Mouse (Mus musculus) midbrain, embryonic 11.5 days (tissue): Measurements from ENCODE around the gene Fam178b. TPM values are rescaled to one million over a fixed set of nuclear protein-coding genes. Genes with fewer than 3 reads are reported as not detected.

Experiments used
- ATAC-seq: fragments of 200-750 bp; cut with Nextera tagmentation; 2 replicates; pipeline ENCODE4 v1.8.0; 2017; ENCODE audit warnings: moderate TSS enrichment, moderate library complexity; ENCODE audit not compliant: low FRiP score
- DNase-seq: peaks from one replicate; pipeline ENCODE4 v3.0.0; 2015; ENCODE audit warnings: low spot score; ENCODE audit errors: missing footprints
- H3K27ac ChIP-seq: fragments of 300-500 bp; sonication (generic); 2 replicates; pipeline ENCODE4 v1.5.1; 2014; ENCODE audit warnings: low read depth, low read length
- H3K27me3 ChIP-seq: fragments of 300-500 bp; sonication (generic); 2 replicates; pipeline ENCODE4 v1.6.1; 2014; ENCODE audit warnings: mild to moderate bottlenecking, low read length, moderate library complexity, mixed read lengths; ENCODE audit not compliant: control insufficient read depth, insufficient read depth
- H3K36me3 ChIP-seq: fragments of 300-500 bp; sonication (generic); 2 replicates; pipeline ENCODE4 v1.6.1; 2014; ENCODE audit warnings: mild to moderate bottlenecking, low read length, moderate library complexity, mixed read lengths; ENCODE audit not compliant: control insufficient read depth, insufficient read depth
- H3K4me1 ChIP-seq: fragments of 300-500 bp; sonication (generic); 2 replicates; pipeline ENCODE4 v1.6.1; 2014; ENCODE audit warnings: low read length; ENCODE audit not compliant: control insufficient read depth, insufficient read depth
- H3K4me2 ChIP-seq: fragments of 300-500 bp; sonication (generic); 2 replicates; pipeline ENCODE4 v1.6.1; 2014; ENCODE audit warnings: mild to moderate bottlenecking, moderate library complexity
- H3K4me3 ChIP-seq: fragments of 300-500 bp; sonication (generic); 2 replicates; pipeline ENCODE4 v1.5.1; 2014; ENCODE audit warnings: low read depth, low read length
- H3K9ac ChIP-seq: fragments of 300-500 bp; sonication (generic); 2 replicates; pipeline ENCODE4 v1.6.1; 2014; ENCODE audit warnings: low read length
- H3K9me3 ChIP-seq: fragments of 300-500 bp; sonication (generic); 2 replicates; pipeline ENCODE4 v1.6.1; 2016; ENCODE audit warnings: low read length; ENCODE audit not compliant: control insufficient read depth
- WGBS: fragments of 180-500 bp; shearing (Covaris S2); extraction: QIAGEN DNeasy Blood & Tissue Kit; methylation state at CpG from one replicate; pipeline ENCODE4 v1.1.7; 2014; 5-methylcytosine and 5-hydroxymethylcytosine counted together
- polyA plus RNA-seq: library from polyadenylated mRNA; unstranded; fragments of >200 nt; fragmentation: Nextera tagmentation; extraction: Ambion mirVana; gene quantifications from 2 replicates; pipeline ENCODE4 v1.2.1, GENCODE M21; 2014

Fam178b gene
- polyA plus RNA-seq, 1 experiment from 2014 or later = 0.16 TPM

- Histone ChIP-seq H3K9me3 (no peaks in the 10 kb centered on the region), H3K27me3 (no peaks in the 10 kb centered on the region), H3K4me2 (peak overlapping the region; percentile 99), H3K4me3 (no peak overlapping the region), H3K27ac (no peak overlapping the region), H3K36me3 (peaks cover 4% of the 10 kb centered on the region; the same call in 1 of the 2 replicates), H3K4me1 (peaks cover 28% of the 10 kb centered on the region), H3K9ac (peak overlapping the region; percentile 97; the same call in 1 of the 2 replicates)
- DNase-seq (no peak), ATAC-seq (no peak)
- WGBS = 1% methylated on average over 4 of the region's 4 CpGs
Measured at GRCm38 (mm10) chr1:36559256-36559655, 123.7 kb downstream of the Fam178b start.

GRCm38 (mm10) chr1:36558031-36558993, 124.7 kb downstream of the Fam178b start, which contains the start of gene Sema4c:
Gene Sema4c, minus strand, starts transcription at chr1:36558349.
- Histone ChIP-seq H3K4me1 (peaks cover 30% of the 10 kb centered on the region), H3K36me3 (peaks cover 11% of the 10 kb centered on the region), H3K27me3 (no peaks in the 10 kb centered on the region), H3K9ac (peak within 1 kb of the TSS; percentile 97), H3K4me3 (peak within 1 kb of the TSS; percentile 96), H3K9me3 (no peaks in the 10 kb centered on the region), H3K4me2 (peak within 1 kb of the TSS; percentile 99), H3K27ac (peak within 1 kb of the TSS; percentile 95)
- DNase-seq (peak; percentile 95), ATAC-seq (peak; percentile 71)
- WGBS = under 1% methylated on average over 68 of the region's 69 CpGs

GRCm38 (mm10) chr1:36557457-36558011, 125.4 kb downstream of the Fam178b start:
- WGBS = under 1% methylated on average over 44 of the region's 48 CpGs
- peak overlapping the region; percentile 97 for H3K9ac ChIP-seq
- no peaks in the 10 kb centered on the region for H3K9me3 ChIP-seq
- H3K4me3 ChIP-seq = peak overlapping the region; percentile 96
- H3K36me3 ChIP-seq = peaks cover 18% of the 10 kb centered on the region
- peak overlapping the region; percentile 95 for H3K27ac ChIP-seq
- peak overlapping the region; percentile 99 for H3K4me2 ChIP-seq
- no peaks in the 10 kb centered on the region for H3K27me3 ChIP-seq
- DNase-seq (peak; percentile 98), ATAC-seq (peak; percentile 66)
- H3K4me1 ChIP-seq = peaks cover 30% of the 10 kb centered on the region

- DNase-seq = peak; percentile 100
- whole genome bisulfite sequencing = under 1% methylated on average over 47 of the region's 52 CpGs
Measured at GRCm38 (mm10) chr1:36556553-36557456, 126.2 kb downstream of the Fam178b start.

GRCm38 (mm10) chr1:36555798-36556395, 127.1 kb downstream of the Fam178b start:
- peak overlapping the region; percentile 97 for H3K9ac ChIP-seq
- no peaks in the 10 kb centered on the region for H3K9me3 ChIP-seq
- peaks cover 31% of the 10 kb centered on the region for H3K36me3 ChIP-seq
- peak overlapping the region; percentile 99 for H3K4me2 ChIP-seq
- ATAC-seq (no peak), DNase-seq (peak; percentile 94)
- peak overlapping the region; percentile 96 for H3K4me3 ChIP-seq
- H3K27ac ChIP-seq = peak overlapping the region; percentile 95
- H3K4me1 ChIP-seq = peaks cover 30% of the 10 kb centered on the region
- no peaks in the 10 kb centered on the region for H3K27me3 ChIP-seq
- WGBS = 8% methylated on average over 8 of the region's 8 CpGs

More at GRCm38 (mm10) chr1:36556553-36557456, 126.2 kb downstream of the Fam178b start:
- H3K4me3 ChIP-seq = peak overlapping the region; percentile 96
- peaks cover 26% of the 10 kb centered on the region for H3K36me3 ChIP-seq
- peak overlapping the region; percentile 99 for H3K4me2 ChIP-seq
- H3K9ac ChIP-seq = peak overlapping the region; percentile 97
- peak; percentile 79 for ATAC-seq
- no peaks in the 10 kb centered on the region for H3K9me3 ChIP-seq
- no peaks in the 10 kb centered on the region for H3K27me3 ChIP-seq
- H3K4me1 ChIP-seq = peaks cover 30% of the 10 kb centered on the region
- H3K27ac ChIP-seq = peak overlapping the region; percentile 95

- DNase-seq = no peak
- WGBS = 81% methylated on average over 21 of the region's 21 CpGs
- Histone ChIP-seq H3K27me3 (no peaks in the 10 kb centered on the region), H3K4me1 (peaks cover 30% of the 10 kb centered on the region), H3K9me3 (no peaks in the 10 kb centered on the region), H3K4me2 (peak overlapping the region; percentile 99), H3K9ac (peak overlapping the region; percentile 97; the same call in 1 of the 2 replicates), H3K27ac (no peak overlapping the region; the same call in 1 of the 2 replicates), H3K4me3 (peak overlapping the region; percentile 96), H3K36me3 (peaks cover 38% of the 10 kb centered on the region)
- ATAC-seq = no peak
Measured at GRCm38 (mm10) chr1:36554633-36555399, 128.2 kb downstream of the Fam178b start.

GRCm38 (mm10) chr1:36552506-36552905, 130.5 kb downstream of the Fam178b start:
- H3K4me1 ChIP-seq = peaks cover 28% of the 10 kb centered on the region
- WGBS = 91% methylated on average over 16 of the region's 16 CpGs
- no peak overlapping the region for H3K4me3 ChIP-seq
- ATAC-seq (no peak), DNase-seq (no peak)
- H3K36me3 ChIP-seq = peaks cover 46% of the 10 kb centered on the region
- H3K9ac ChIP-seq = no peak overlapping the region
- H3K4me2 ChIP-seq = no peak overlapping the region
- H3K27me3 ChIP-seq = no peaks in the 10 kb centered on the region
- H3K9me3 ChIP-seq = no peaks in the 10 kb centered on the region
- no peak overlapping the region for H3K27ac ChIP-seq
